Mouse (Mus musculus) thymus, postnatal 4 days (tissue): ENCODE data around the gene Sp1.

Source experiments
- DNase-seq: peaks from one replicate; pipeline ENCODE4 v3.0.0; 2021

The Sp1 gene

GRCm38 (mm10) chr15:102442490-102442889 lies 36.5 kb downstream of the Sp1 start:
- peak; percentile 91 for DNase-seq

GRCm38 (mm10) chr15:102445146-102445545 lies 39.2 kb downstream of the Sp1 start, which contains the start of gene Amhr2:
Gene Amhr2 (plus strand): TSS chr15:102445367.
- DNase-seq, result no peak

- no peak for DNase-seq
These were observed 40.5 kb downstream of the Sp1 start for GRCm38 (mm10) chr15:102446448-102446847.

- DNase-seq, result no peak
These were observed 43.4 kb downstream of the Sp1 start for GRCm38 (mm10) chr15:102449366-102449765.

GRCm38 (mm10) chr15:102450928-102451327 lies 45.0 kb downstream of the Sp1 start:
- no peak for DNase-seq

GRCm38 (mm10) chr15:102451666-102452430 lies 45.9 kb downstream of the Sp1 start:
- DNase-seq, result no peak

- DNase-seq, result peak; percentile 58
These were observed 50.0 kb downstream of the Sp1 start for GRCm38 (mm10) chr15:102455993-102456392.

GRCm38 (mm10) chr15:102458050-102458736 lies 52.2 kb downstream of the Sp1 start:
- DNase-seq, result peak; percentile 52

GRCm38 (mm10) chr15:102458904-102459317 lies 53.0 kb downstream of the Sp1 start, which contains the start of gene Prr13:
Gene Prr13 (plus strand): TSS chr15:102459028.
- DNase-seq, result peak; percentile 92

- DNase-seq, result no peak
These were observed 53.4 kb downstream of the Sp1 start for GRCm38 (mm10) chr15:102459381-102459780.

GRCm38 (mm10) chr15:102459847-102460246 lies 53.9 kb downstream of the Sp1 start:
- DNase-seq, result no peak

- DNase-seq, result no peak
These were observed 54.5 kb downstream of the Sp1 start for GRCm38 (mm10) chr15:102460409-102460808.

GRCm38 (mm10) chr15:102460971-102461370 lies 55.0 kb downstream of the Sp1 start:
- no peak for DNase-seq

GRCm38 (mm10) chr15:102461430-102462075 lies 55.6 kb downstream of the Sp1 start:
- DNase-seq, result no peak

- no peak for DNase-seq
These were observed 57.7 kb downstream of the Sp1 start for GRCm38 (mm10) chr15:102463666-102464065.

GRCm38 (mm10) chr15:102468675-102469370 lies 62.9 kb downstream of the Sp1 start:
- no peak for DNase-seq

GRCm38 (mm10) chr15:102470183-102470604 lies 64.3 kb downstream of the Sp1 start, which contains the start of gene Pcbp2:
Gene Pcbp2 (plus strand): TSS chr15:102470539.
- peak; percentile 94 for DNase-seq

GRCm38 (mm10) chr15:102470605-102471294 lies 64.8 kb downstream of the Sp1 start:
- DNase-seq, result peak; percentile 87

- DNase-seq, result no peak
These were observed 65.3 kb downstream of the Sp1 start for GRCm38 (mm10) chr15:102471295-102471645.

- DNase-seq, result no peak
These were observed 65.8 kb downstream of the Sp1 start for GRCm38 (mm10) chr15:102471727-102472126.

- no peak for DNase-seq
These were observed 67.3 kb downstream of the Sp1 start for GRCm38 (mm10) chr15:102473246-102473645.

GRCm38 (mm10) chr15:102474520-102474919 lies 68.6 kb downstream of the Sp1 start:
- DNase-seq, result no peak
